Mouse (Mus musculus) liver, embryonic 14.5 days (tissue): ENCODE measurements around the gene Fuom. TPM values are rescaled to one million over a fixed set of nuclear protein-coding genes. Genes with fewer than 3 reads are reported as not detected.

Source experiments
- ATAC-seq: fragments of 200-750 bp; cut with Nextera tagmentation; 2 replicates; pipeline ENCODE4 v1.8.0; 2017; ENCODE audit warnings: moderate number of reproducible peaks, mild to moderate bottlenecking, moderate library complexity; ENCODE audit not compliant: insufficient read depth
- DNase-seq, 3 experiments: peaks; one replicate each; pipeline ENCODE4 v3.0.0-alpha.2; 2012 to 2013; ENCODE audit warnings: low read depth in 3 of 3, low spot score in 3 of 3
- H3K27ac ChIP-seq: fragments of 300-500 bp; sonication (generic); 2 replicates; pipeline ENCODE4 v1.5.1; 2014; ENCODE audit warnings: moderate library complexity, mild to moderate bottlenecking, control low read depth, inconsistent platforms
- H3K27me3 ChIP-seq: fragments of 300-500 bp; sonication (generic); 2 replicates; pipeline ENCODE4 v1.6.1; 2014; ENCODE audit warnings: mild to moderate bottlenecking, low read length, moderate library complexity; ENCODE audit not compliant: control insufficient read depth, insufficient read depth
- H3K36me3 ChIP-seq: fragments of 300-500 bp; sonication (generic); replicated peaks from 2 replicates; pipeline ENCODE4 v1.6.1; 2014; ENCODE audit warnings: low read depth; ENCODE audit not compliant: control insufficient read depth, insufficient read depth
- H3K4me1 ChIP-seq, 2 experiments: fragments of 200-500 bp in 1 of 2; fragments of 300-500 bp in 1 of 2; sonication (generic) in 1 of 2; replicated peaks; 2 replicates each; pipeline ENCODE4 v1.6.1; 2012 to 2014; ENCODE audit warnings: antibody characterized with exemption in 1 of 2, inconsistent platforms in 1 of 2, low read length in 1 of 2; ENCODE audit not compliant: control insufficient read depth in 2 of 2, insufficient read depth in 2 of 2
- H3K4me2 ChIP-seq: fragments of 300-500 bp; sonication (generic); 2 replicates; pipeline ENCODE4 v1.6.1; 2014; ENCODE audit warnings: low read depth, mild to moderate bottlenecking, control low read depth, moderate library complexity
- H3K4me3 ChIP-seq, 2 experiments: fragments of 200-500 bp in 1 of 2; fragments of 300-500 bp in 1 of 2; sonication (generic) in 1 of 2; 2 replicates each; pipeline ENCODE4 v1.5.1; 2012 to 2014; ENCODE audit warnings: low read depth in 2 of 2, low read length in 2 of 2, mild to moderate bottlenecking in 2 of 2, control low read depth in 1 of 2, inconsistent platforms in 1 of 2, moderate library complexity in 1 of 2; ENCODE audit not compliant: insufficient read depth in 1 of 2
- H3K9ac ChIP-seq: fragments of 300-500 bp; sonication (generic); replicated peaks from 2 replicates; pipeline ENCODE4 v1.6.1; 2014; ENCODE audit warnings: mild to moderate bottlenecking, control low read depth, moderate library complexity
- H3K9me3 ChIP-seq: fragments of 300-500 bp; sonication (generic); 2 replicates; pipeline ENCODE4 v1.6.1; 2016; ENCODE audit warnings: low read length, mixed read lengths; ENCODE audit not compliant: control insufficient read depth
- CTCF ChIP-seq: IDR thresholded peaks from 2 replicates; pipeline ENCODE4 v1.5.1; 2016; ENCODE audit warnings: antibody characterized with exemption, low read depth, control low read depth
- EP300 ChIP-seq: IDR thresholded peaks from 2 replicates; pipeline ENCODE4 v1.6.1; 2016; ENCODE audit warnings: antibody characterized with exemption, low read depth
- WGBS: fragments of 180-500 bp; shearing (Covaris S2); extraction: QIAGEN DNeasy Blood & Tissue Kit; methylation state at CpG from one replicate; pipeline ENCODE4 v1.1.7; 2014; ENCODE audit not compliant: insufficient replicate concordance; 5-methylcytosine and 5-hydroxymethylcytosine counted together
- polyA plus RNA-seq, 2 experiments: library from polyadenylated mRNA; depleted of rRNA in 1 of 2; stranded (reverse) in 1 of 2; unstranded in 1 of 2; fragments of >200 nt; fragmentation: Nextera tagmentation in 1 of 2; extraction: Ambion mirVana in 1 of 2; gene quantifications; 2 replicates each; pipeline versions ENCODE4 v1.2.1 to v1.2.3; 2012 to 2014

The Fuom gene
- polyA plus RNA-seq, 2 experiments = 6.7 to 7.7 TPM

DNA sequence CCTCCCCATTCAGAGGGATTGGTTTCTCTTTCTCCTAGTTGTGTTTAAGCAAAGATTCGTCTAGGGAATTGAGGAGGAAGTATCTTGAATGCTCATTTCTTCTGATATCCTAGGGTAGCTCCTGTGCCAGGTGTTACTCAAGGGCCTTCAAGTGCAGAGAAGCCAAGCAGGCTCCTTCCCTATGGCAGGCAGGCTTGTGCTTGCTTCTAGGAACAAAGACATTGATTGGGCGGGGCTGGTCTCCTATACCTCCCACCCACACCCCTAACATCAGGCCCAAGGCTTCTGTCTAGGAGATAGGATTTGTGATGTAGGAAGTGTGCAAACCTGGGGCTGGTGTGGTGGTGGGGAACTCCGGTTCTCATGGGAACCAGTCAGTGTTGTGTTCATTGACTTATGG lies 24.7 kb upstream of the Fuom start:
- DNase-seq (no peak), ATAC-seq (no peak)
- TF ChIP-seq CTCF (no peak), EP300 (no peak)
- Histone ChIP-seq H3K9me3 (no peaks in the 10 kb centered on the region), H3K27ac (no peak overlapping the region), H3K36me3 (no peaks in the 10 kb centered on the region), H3K9ac (no peak overlapping the region), H3K27me3 (no peaks in the 10 kb centered on the region), H3K4me2 (peak overlapping the region; percentile 11; the same call in 1 of the 2 replicates), H3K4me1 (peaks cover 5 to 21% of the 10 kb centered on the region in 2 experiments; a peak in 3 of 4 replicates), H3K4me3 (no peak overlapping the region)
- 46% methylated on average over 3 of the region's 3 CpGs for WGBS

DNA sequence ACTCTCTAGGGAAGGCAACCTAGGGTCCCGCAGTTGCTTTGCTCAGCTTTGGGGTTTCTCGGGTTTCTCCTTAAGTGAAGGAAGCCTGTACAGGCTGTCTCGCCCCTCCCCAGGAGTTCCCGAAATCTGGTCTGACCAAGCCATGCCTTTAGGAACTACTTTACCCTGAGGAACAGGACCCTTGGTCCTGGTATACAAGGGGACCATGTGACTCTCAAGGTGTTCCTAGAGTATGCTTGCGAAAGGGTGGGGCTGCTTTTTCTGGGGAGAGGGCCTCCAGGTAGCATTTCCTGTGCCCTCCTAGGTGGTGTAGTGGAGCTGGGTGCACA lies 23.7 kb upstream of the Fuom start:
- 6% methylated on average over 5 of the region's 5 CpGs for WGBS

DNA sequence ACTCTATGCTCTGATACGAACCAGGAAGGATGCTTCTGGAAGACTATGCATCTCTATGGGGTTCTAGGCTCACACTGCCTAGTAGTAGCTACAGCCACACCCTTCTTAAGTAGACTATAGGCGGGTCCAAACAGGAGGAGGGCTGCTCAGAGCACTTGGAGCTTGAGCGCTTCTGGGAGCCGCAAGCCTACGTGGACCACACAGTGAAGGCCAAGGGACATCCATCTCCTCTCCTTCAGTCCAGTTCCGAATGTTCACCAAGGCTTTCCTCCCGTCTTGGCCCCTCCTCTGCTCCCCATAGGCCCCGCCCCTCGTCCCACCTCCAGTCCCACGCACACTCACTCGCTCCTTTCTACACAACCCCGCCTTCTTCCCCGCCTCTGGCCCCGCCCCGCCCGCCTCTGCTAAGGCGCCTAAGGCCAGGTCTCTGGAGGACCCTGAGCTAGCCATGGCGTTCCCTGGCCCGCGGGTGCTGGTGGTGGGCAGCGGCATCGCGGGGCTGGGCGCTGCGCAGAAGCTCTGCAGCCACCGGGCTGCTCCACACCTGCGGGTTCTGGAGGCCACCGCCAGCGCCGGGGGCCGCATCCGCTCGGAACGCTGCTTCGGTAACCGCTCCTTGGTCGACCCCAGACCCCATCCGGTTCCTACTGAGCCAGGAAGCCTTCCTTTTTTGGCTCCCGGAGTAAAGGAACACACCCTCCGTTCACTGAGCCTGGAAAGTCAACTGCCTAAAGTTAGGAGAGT lies 23.2 kb upstream of the Fuom start:
- Histone ChIP-seq H3K4me1 (peaks cover 5 to 21% of the 10 kb centered on the region in 2 experiments; a peak in 3 of 4 replicates), H3K27me3 (no peaks in the 10 kb centered on the region), H3K4me2 (peak overlapping the region; percentile 88), H3K36me3 (no peaks in the 10 kb centered on the region), H3K4me3 (peak overlapping the region; percentile 60 to 69), H3K27ac (no peak overlapping the region), H3K9ac (peak overlapping the region; percentile 63), H3K9me3 (no peaks in the 10 kb centered on the region)
- ATAC-seq (peak; percentile 99), DNase-seq (peak; percentile 74 to 82 (median 77))
- WGBS = 1% methylated on average over 40 of the region's 40 CpGs
- TF ChIP-seq EP300 (no peak), CTCF (no peak)

More for the DNA sequence above, 23.7 kb upstream of the Fuom start:
- Histone ChIP-seq H3K4me3 (peak overlapping the region; percentile 60 to 69), H3K9ac (peak overlapping the region; percentile 63), H3K9me3 (no peaks in the 10 kb centered on the region), H3K27me3 (no peaks in the 10 kb centered on the region), H3K36me3 (no peaks in the 10 kb centered on the region), H3K4me2 (peak overlapping the region; percentile 88), H3K27ac (no peak overlapping the region), H3K4me1 (peaks cover 5 to 21% of the 10 kb centered on the region in 2 experiments; a peak in 3 of 4 replicates)
- ATAC-seq (peak; percentile 29; the same call in 1 of the 2 replicates), DNase-seq (no peak)
- TF ChIP-seq CTCF = no peak
- no peak for TF ChIP-seq EP300

DNA sequence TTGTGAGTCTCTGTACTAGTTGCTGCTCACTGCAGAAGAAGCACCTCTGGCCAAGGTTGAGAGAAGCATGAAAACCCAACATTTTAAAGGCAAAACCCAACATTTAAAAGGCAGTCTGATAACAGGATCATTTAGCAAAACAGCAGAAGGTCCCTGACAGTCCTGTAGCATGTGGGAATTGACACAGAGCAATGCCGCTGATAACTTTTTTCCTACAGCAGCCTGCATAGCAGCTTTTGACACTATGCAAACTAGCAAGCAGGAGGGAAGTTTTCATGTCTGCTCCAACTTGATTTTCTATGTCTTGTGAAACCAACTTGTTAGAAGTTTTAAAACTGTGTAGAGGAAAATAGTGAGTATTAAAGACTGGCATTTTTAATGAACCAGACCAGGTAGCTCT lies 22.1 kb upstream of the Fuom start:
- H3K4me2 ChIP-seq = no peak overlapping the region
- DNase-seq (no peak), ATAC-seq (no peak)
- no peaks in the 10 kb centered on the region for H3K27me3 ChIP-seq
- no peak overlapping the region for H3K27ac ChIP-seq
- no peak overlapping the region for H3K4me3 ChIP-seq
- H3K4me1 ChIP-seq = peaks cover 5 to 21% of the 10 kb centered on the region in 2 experiments; a peak in 3 of 4 replicates
- 76% methylated on average over 1 of the region's 1 CpGs for WGBS
- H3K9me3 ChIP-seq = no peaks in the 10 kb centered on the region
- H3K36me3 ChIP-seq = no peaks in the 10 kb centered on the region
- no peak for TF ChIP-seq CTCF
- TF ChIP-seq EP300 = no peak
- no peak overlapping the region for H3K9ac ChIP-seq

- TF ChIP-seq CTCF (no peak), EP300 (no peak)
- DNase-seq = no peak
Observed at GRCm38 (mm10) chr7:140122765-140123164, 20.5 kb upstream of the Fuom start.

More at GRCm38 (mm10) chr7:140122765-140123164, 20.5 kb upstream of the Fuom start:
- Histone ChIP-seq H3K9me3 (no peaks in the 10 kb centered on the region), H3K27me3 (no peaks in the 10 kb centered on the region), H3K27ac (no peak overlapping the region), H3K36me3 (no peaks in the 10 kb centered on the region), H3K4me1 (peaks cover 5 to 21% of the 10 kb centered on the region in 2 experiments; a peak in 3 of 4 replicates), H3K4me3 (no peak overlapping the region), H3K9ac (no peak overlapping the region), H3K4me2 (no peak overlapping the region)
- 11% methylated on average over 4 of the region's 4 CpGs for WGBS
- no peak for ATAC-seq
